Mouse (Mus musculus) liver, embryonic 11.5 days (tissue): Measurements from ENCODE around the gene Tnfsf15. TPM values are rescaled to one million over a fixed set of nuclear protein-coding genes. Genes with fewer than 3 reads are reported as not detected.

Experiments used
- ATAC-seq: fragments of 200-750 bp; cut with Nextera tagmentation; replicated peaks from 2 replicates; pipeline ENCODE4 v1.8.0; 2017; ENCODE audit warnings: moderate number of reproducible peaks, mild to moderate bottlenecking, moderate TSS enrichment, moderate library complexity; ENCODE audit not compliant: low FRiP score
- DNase-seq: peaks from one replicate; pipeline ENCODE4 v3.0.0-alpha.2; 2017; ENCODE audit warnings: low spot score
- H3K27ac ChIP-seq: fragments of 300-500 bp; sonication (generic); 2 replicates; pipeline ENCODE4 v1.5.1; 2014; ENCODE audit warnings: mild to moderate bottlenecking, low read depth, low read length, control low read depth
- H3K27me3 ChIP-seq: fragments of 300-500 bp; sonication (generic); replicated peaks from 2 replicates; pipeline ENCODE4 v1.6.1; 2014; ENCODE audit warnings: low read length, mixed read lengths; ENCODE audit not compliant: control insufficient read depth, insufficient read depth
- H3K36me3 ChIP-seq: fragments of 300-500 bp; sonication (generic); 2 replicates; pipeline ENCODE4 v1.6.1; 2014; ENCODE audit warnings: mild to moderate bottlenecking, low read length, moderate library complexity, mixed read lengths; ENCODE audit not compliant: control insufficient read depth, insufficient read depth
- H3K4me1 ChIP-seq: fragments of 300-500 bp; sonication (generic); replicated peaks from 2 replicates; pipeline ENCODE4 v1.6.1; 2014; ENCODE audit warnings: low read length, mixed read lengths; ENCODE audit not compliant: control insufficient read depth, insufficient read depth
- H3K4me2 ChIP-seq: fragments of 300-500 bp; sonication (generic); 2 replicates; pipeline ENCODE4 v1.6.1; 2014; ENCODE audit warnings: mild to moderate bottlenecking, control low read depth, moderate library complexity
- H3K4me3 ChIP-seq: fragments of 300-500 bp; sonication (generic); 2 replicates; pipeline ENCODE4 v1.5.1; 2014; ENCODE audit warnings: low read depth, low read length, control low read depth
- H3K9ac ChIP-seq: fragments of 300-500 bp; sonication (generic); 2 replicates; pipeline ENCODE4 v1.6.1; 2014; ENCODE audit warnings: low read depth, low read length, control low read depth
- H3K9me3 ChIP-seq: fragments of 300-500 bp; sonication (generic); 2 replicates; pipeline ENCODE4 v1.6.1; 2016; ENCODE audit warnings: low read length, inconsistent platforms, mixed read lengths; ENCODE audit not compliant: control insufficient read depth
- WGBS: fragments of 180-500 bp; shearing (Covaris S2); extraction: QIAGEN DNeasy Blood & Tissue Kit; methylation state at CpG from one replicate; pipeline ENCODE4 v1.1.7; 2014; 5-methylcytosine and 5-hydroxymethylcytosine counted together
- polyA plus RNA-seq: library from polyadenylated mRNA; unstranded; fragments of >200 nt; fragmentation: Nextera tagmentation; extraction: Ambion mirVana; gene quantifications from 2 replicates; pipeline ENCODE4 v1.2.1, GENCODE M21; 2014

Gene Tnfsf15
- polyA plus RNA-seq, 1 experiment from 2014 or later: 0.08 TPM

GRCm38 (mm10) chr4:63769161-63769560 is 24.2 kb upstream of the Tnfsf15 start:
- no peaks in the 10 kb centered on the region for H3K36me3 ChIP-seq
- H3K4me1 ChIP-seq: no peaks in the 10 kb centered on the region
- no peak overlapping the region for H3K4me2 ChIP-seq
- no peaks in the 10 kb centered on the region for H3K9me3 ChIP-seq
- H3K4me3 ChIP-seq: no peak overlapping the region
- H3K9ac ChIP-seq: no peak overlapping the region
- no peak for ATAC-seq
- WGBS: 61% methylated on average over 3 of the region's 3 CpGs
- no peak overlapping the region for H3K27ac ChIP-seq
- H3K27me3 ChIP-seq: no peaks in the 10 kb centered on the region
- no peak for DNase-seq

GRCm38 (mm10) chr4:63765050-63765449 is 20.1 kb upstream of the Tnfsf15 start:
- Histone ChIP-seq H3K9me3 (no peaks in the 10 kb centered on the region), H3K36me3 (no peaks in the 10 kb centered on the region), H3K9ac (no peak overlapping the region), H3K27me3 (no peaks in the 10 kb centered on the region), H3K27ac (no peak overlapping the region), H3K4me3 (no peak overlapping the region), H3K4me1 (no peaks in the 10 kb centered on the region), H3K4me2 (no peak overlapping the region)
- DNase-seq (no peak), ATAC-seq (no peak)
- WGBS: 78% methylated on average over 2 of the region's 2 CpGs

GRCm38 (mm10) chr4:63759931-63760330 is 15.0 kb upstream of the Tnfsf15 start:
- 84% methylated on average over 3 of the region's 3 CpGs for WGBS
- no peak overlapping the region for H3K9ac ChIP-seq
- H3K36me3 ChIP-seq: no peaks in the 10 kb centered on the region
- H3K4me1 ChIP-seq: no peaks in the 10 kb centered on the region
- H3K9me3 ChIP-seq: no peaks in the 10 kb centered on the region
- H3K27me3 ChIP-seq: no peaks in the 10 kb centered on the region
- no peak overlapping the region for H3K4me3 ChIP-seq
- ATAC-seq (no peak), DNase-seq (no peak)
- H3K4me2 ChIP-seq: no peak overlapping the region
- H3K27ac ChIP-seq: no peak overlapping the region

- no peaks in the 10 kb centered on the region for H3K27me3 ChIP-seq
- no peak for DNase-seq
- H3K9me3 ChIP-seq: no peaks in the 10 kb centered on the region
- H3K36me3 ChIP-seq: no peaks in the 10 kb centered on the region
- H3K27ac ChIP-seq: no peak overlapping the region
- H3K4me2 ChIP-seq: no peak overlapping the region
- ATAC-seq: no peak
- no peaks in the 10 kb centered on the region; the same call in 1 of the 2 replicates for H3K4me1 ChIP-seq
- no peak overlapping the region for H3K9ac ChIP-seq
- H3K4me3 ChIP-seq: no peak overlapping the region
- 76% methylated on average over 6 of the region's 6 CpGs for WGBS
These were observed 12.7 kb upstream of the Tnfsf15 start for GRCm38 (mm10) chr4:63757527-63758154.

- Histone ChIP-seq H3K27ac (no peak overlapping the region), H3K4me1 (no peaks in the 10 kb centered on the region; the same call in 1 of the 2 replicates), H3K4me3 (no peak overlapping the region), H3K4me2 (no peak overlapping the region), H3K9ac (no peak overlapping the region), H3K36me3 (no peaks in the 10 kb centered on the region), H3K9me3 (no peaks in the 10 kb centered on the region), H3K27me3 (no peaks in the 10 kb centered on the region)
- DNase-seq: no peak
- ATAC-seq: no peak
- 59% methylated on average over 2 of the region's 2 CpGs for WGBS
These were observed 11.2 kb upstream of the Tnfsf15 start for GRCm38 (mm10) chr4:63756072-63756471.

- Histone ChIP-seq H3K4me1 (no peaks in the 10 kb centered on the region; the same call in 1 of the 2 replicates), H3K36me3 (no peaks in the 10 kb centered on the region), H3K27me3 (no peaks in the 10 kb centered on the region), H3K9me3 (no peaks in the 10 kb centered on the region), H3K4me3 (no peak overlapping the region), H3K4me2 (no peak overlapping the region), H3K27ac (no peak overlapping the region), H3K9ac (no peak overlapping the region)
- ATAC-seq (no peak), DNase-seq (no peak)
- 79% methylated on average over 9 of the region's 9 CpGs for WGBS
These were observed 9.6 kb upstream of the Tnfsf15 start for GRCm38 (mm10) chr4:63754467-63755020.

- DNase-seq (no peak), ATAC-seq (no peak)
- H3K4me1 ChIP-seq: no peaks in the 10 kb centered on the region; the same call in 1 of the 2 replicates
- no peak overlapping the region for H3K9ac ChIP-seq
- no peak overlapping the region for H3K4me2 ChIP-seq
- 52% methylated on average over 2 of the region's 2 CpGs for WGBS
- H3K27ac ChIP-seq: no peak overlapping the region
- no peak overlapping the region for H3K4me3 ChIP-seq
- no peaks in the 10 kb centered on the region for H3K27me3 ChIP-seq
- H3K36me3 ChIP-seq: no peaks in the 10 kb centered on the region
- no peaks in the 10 kb centered on the region for H3K9me3 ChIP-seq
These were observed 8.9 kb upstream of the Tnfsf15 start for GRCm38 (mm10) chr4:63753855-63754254.

- no peak overlapping the region for H3K4me3 ChIP-seq
- H3K4me1 ChIP-seq: no peaks in the 10 kb centered on the region; the same call in 1 of the 2 replicates
- H3K27ac ChIP-seq: no peak overlapping the region
- no peak overlapping the region for H3K4me2 ChIP-seq
- ATAC-seq (0 out of 2 replicates have a peak, but pooled peaks have one; percentile 20), DNase-seq (no peak)
- H3K9me3 ChIP-seq: no peaks in the 10 kb centered on the region
- H3K36me3 ChIP-seq: no peaks in the 10 kb centered on the region
- 47% methylated on average over 16 of the region's 16 CpGs for WGBS
- no peak overlapping the region for H3K9ac ChIP-seq
- H3K27me3 ChIP-seq: no peaks in the 10 kb centered on the region
These were observed 8.0 kb upstream of the Tnfsf15 start for GRCm38 (mm10) chr4:63752687-63753523.
